Mouse (Mus musculus) limb, embryonic 13.5 days (tissue): Measurements from ENCODE around the gene Chdh. TPM values are rescaled to one million over a fixed set of nuclear protein-coding genes. Genes with fewer than 3 reads are reported as not detected.

Source experiments
- ATAC-seq: fragments of 200-750 bp; cut with Nextera tagmentation; 2 replicates; pipeline ENCODE4 v1.8.0; 2017; ENCODE audit warnings: low read depth, moderate number of reproducible peaks, moderate TSS enrichment; ENCODE audit not compliant: low FRiP score
- H3K27ac ChIP-seq: fragments of 300-500 bp; sonication (generic); 2 replicates; pipeline ENCODE4 v1.5.1; 2015; ENCODE audit warnings: inconsistent platforms, mild to moderate bottlenecking, moderate library complexity
- H3K27me3 ChIP-seq: fragments of 300-500 bp; sonication (generic); 2 replicates; pipeline ENCODE4 v1.6.1; 2015; ENCODE audit warnings: mild to moderate bottlenecking, inconsistent platforms
- H3K36me3 ChIP-seq: fragments of 300-500 bp; sonication (generic); 2 replicates; pipeline ENCODE4 v1.6.1; 2015; ENCODE audit warnings: inconsistent platforms, mild to moderate bottlenecking, moderate library complexity
- H3K4me1 ChIP-seq: fragments of 300-500 bp; sonication (generic); 2 replicates; pipeline ENCODE4 v1.6.1; 2015; ENCODE audit warnings: inconsistent platforms
- H3K4me2 ChIP-seq: fragments of 300-500 bp; sonication (generic); replicated peaks from 2 replicates; pipeline ENCODE4 v1.6.1; 2015; ENCODE audit warnings: inconsistent platforms, mild to moderate bottlenecking, moderate library complexity
- H3K4me3 ChIP-seq: fragments of 300-500 bp; sonication (generic); 2 replicates; pipeline ENCODE4 v1.5.1; 2015; ENCODE audit warnings: moderate library complexity, mild to moderate bottlenecking, inconsistent platforms
- H3K9ac ChIP-seq: fragments of 300-500 bp; sonication (generic); 2 replicates; pipeline ENCODE4 v1.6.1; 2015; ENCODE audit warnings: mild to moderate bottlenecking, inconsistent platforms
- H3K9me3 ChIP-seq: fragments of 300-500 bp; sonication (generic); 2 replicates; pipeline ENCODE4 v1.6.1; 2016; ENCODE audit warnings: inconsistent platforms
- WGBS: fragments of 180-500 bp; shearing (Covaris S2); methylation state at CpG from one replicate; pipeline ENCODE4 v1.1.7; 2015; 5-methylcytosine and 5-hydroxymethylcytosine counted together
- polyA plus RNA-seq: library from polyadenylated mRNA; unstranded; fragments of >200 nt; fragmentation: Nextera tagmentation; extraction: Ambion mirVana; gene quantifications from 2 replicates; pipeline ENCODE4 v1.2.1, GENCODE M21; 2015

Chdh gene
- polyA plus RNA-seq: 0.24 TPM in 2 replicates

DNA sequence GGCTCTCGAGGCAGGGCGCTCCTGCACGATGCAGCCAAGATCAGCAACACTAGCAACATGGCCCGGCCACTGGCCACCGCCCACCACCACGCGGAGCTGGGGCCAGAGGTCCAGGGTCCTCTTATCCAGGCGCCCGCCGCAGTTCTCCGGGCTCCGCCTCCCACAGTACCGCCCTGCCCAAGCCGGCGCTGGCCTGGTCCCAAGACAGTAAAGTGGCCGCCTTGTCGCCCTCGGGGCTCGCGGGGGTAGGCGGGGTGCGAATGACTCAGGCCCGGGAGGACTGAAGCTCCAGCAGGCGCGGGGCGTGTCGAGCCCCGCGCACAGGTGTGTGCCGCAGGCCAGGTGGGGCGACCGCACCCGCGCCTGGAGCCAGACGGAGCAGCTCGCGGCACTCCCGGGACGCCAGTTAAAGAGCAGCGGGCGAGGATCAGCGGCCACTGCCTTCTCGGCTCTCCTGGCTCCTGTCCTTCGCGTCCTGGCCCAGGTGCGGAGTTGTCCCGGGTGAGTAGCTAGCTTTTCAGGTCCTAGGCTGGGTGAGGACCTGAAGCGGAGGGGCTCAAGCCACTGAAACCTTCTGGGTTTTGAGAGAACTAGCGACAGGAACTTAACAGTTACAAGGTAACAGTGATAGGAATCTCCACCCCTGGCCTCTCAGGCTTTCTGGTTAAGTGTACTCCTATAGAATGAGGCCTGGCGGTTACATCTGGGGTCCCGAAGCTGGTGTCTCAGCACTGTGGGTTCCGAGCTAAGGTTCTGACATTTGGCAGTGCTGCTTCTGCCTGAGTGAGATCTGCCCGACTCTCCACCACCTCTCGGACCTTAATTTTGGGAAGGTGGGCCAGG, at the start of gene Chdh, which contains the start of gene Il17rb:
Gene Chdh (plus strand): TSS at position 291 of the 843 bp plus-strand sequence.
Gene Il17rb (minus strand): TSS at position 164 of the 843 bp plus-strand sequence.
- H3K27me3 ChIP-seq: peaks cover 37% of the 10 kb centered on the region
- peak within 1 kb of the TSS; percentile 90 for H3K4me2 ChIP-seq
- H3K4me3 ChIP-seq: peak within 1 kb of the TSS; percentile 48
- no peaks in the 10 kb centered on the region for H3K36me3 ChIP-seq
- peak; percentile 60 for ATAC-seq
- H3K9ac ChIP-seq: peak within 1 kb of the TSS; percentile 62
- H3K9me3 ChIP-seq: no peaks in the 10 kb centered on the region
- peaks cover 30% of the 10 kb centered on the region for H3K4me1 ChIP-seq
- H3K27ac ChIP-seq: no peak within 1 kb of the TSS
- WGBS: 9% methylated on average over 54 of the region's 54 CpGs

DNA sequence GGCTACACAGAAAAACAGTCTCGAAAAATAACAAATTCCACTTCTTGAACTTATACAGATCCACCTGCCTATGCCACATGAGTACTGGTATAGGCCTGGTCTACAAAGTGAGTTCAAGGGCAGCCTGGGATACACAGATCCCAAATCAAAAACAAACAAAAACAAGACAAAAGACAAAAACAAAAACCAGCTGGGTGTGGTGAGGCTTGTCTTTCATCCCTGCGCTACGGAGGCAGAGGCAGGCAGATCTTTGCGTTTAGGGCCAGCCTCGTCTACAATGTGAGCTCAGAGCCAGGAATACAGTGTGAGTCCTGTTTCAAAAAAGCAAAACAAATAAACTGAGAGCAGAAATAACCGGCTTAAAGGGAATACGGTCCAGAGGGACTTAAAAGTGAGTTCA, 41.2 kb upstream of the Chdh start:
- Histone ChIP-seq H3K9ac (peak overlapping the region; percentile 64), H3K4me1 (peaks cover 16% of the 10 kb centered on the region), H3K27ac (peak overlapping the region; percentile 69; the same call in 1 of the 2 replicates), H3K36me3 (peaks cover 23% of the 10 kb centered on the region), H3K27me3 (no peaks in the 10 kb centered on the region), H3K9me3 (no peaks in the 10 kb centered on the region), H3K4me3 (peak overlapping the region; percentile 90), H3K4me2 (peak overlapping the region; percentile 65)
- WGBS: 56% methylated on average over 7 of the region's 7 CpGs
- ATAC-seq: no peak

GRCm38 (mm10) chr14:29968075-29968821, 40.6 kb upstream of the Chdh start, which contains the start of gene Selenok:
Gene Selenok, plus strand, starts transcription at chr14:29968308.
- Histone ChIP-seq H3K4me2 (peak within 1 kb of the TSS; percentile 73), H3K4me1 (peaks cover 16% of the 10 kb centered on the region), H3K27me3 (no peaks in the 10 kb centered on the region), H3K36me3 (peaks cover 30% of the 10 kb centered on the region), H3K27ac (peak within 1 kb of the TSS; percentile 69; the same call in 1 of the 2 replicates), H3K9ac (peak within 1 kb of the TSS; percentile 87), H3K4me3 (peak within 1 kb of the TSS; percentile 90), H3K9me3 (no peaks in the 10 kb centered on the region)
- WGBS: under 1% methylated on average over 46 of the region's 49 CpGs
- ATAC-seq: peak; percentile 100

DNA sequence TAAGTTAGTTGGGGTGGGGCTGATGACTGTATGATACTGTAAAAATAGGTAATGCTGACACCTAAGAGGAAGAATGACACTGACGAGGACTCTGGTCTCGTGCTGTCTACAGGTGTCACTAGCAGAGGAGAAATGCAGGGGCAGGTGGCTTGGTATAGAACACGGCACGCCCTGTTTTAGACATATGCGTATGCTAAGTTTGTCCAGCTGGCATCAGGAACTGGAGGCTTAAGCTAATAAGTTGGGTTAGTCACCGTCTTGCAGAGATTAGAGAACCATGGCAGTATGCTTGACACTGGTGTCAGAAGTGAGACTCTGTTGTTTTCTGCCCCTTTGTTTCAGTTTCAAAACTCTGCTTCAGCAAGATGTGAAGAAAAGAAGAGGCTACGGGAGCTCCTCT, 37.4 kb upstream of the Chdh start:
- ATAC-seq: no peak
- Histone ChIP-seq H3K4me3 (no peak overlapping the region), H3K4me1 (peaks cover 16% of the 10 kb centered on the region), H3K36me3 (peaks cover 56% of the 10 kb centered on the region), H3K27me3 (no peaks in the 10 kb centered on the region), H3K27ac (no peak overlapping the region), H3K9me3 (no peaks in the 10 kb centered on the region), H3K4me2 (no peak overlapping the region), H3K9ac (no peak overlapping the region)
- 97% methylated on average over 7 of the region's 7 CpGs for WGBS

- H3K4me3 ChIP-seq: no peak overlapping the region
- ATAC-seq: no peak
- H3K9me3 ChIP-seq: no peaks in the 10 kb centered on the region
- peaks cover 16% of the 10 kb centered on the region for H3K4me1 ChIP-seq
- H3K9ac ChIP-seq: no peak overlapping the region
- no peak overlapping the region for H3K4me2 ChIP-seq
- H3K27me3 ChIP-seq: no peaks in the 10 kb centered on the region
- 91% methylated on average over 5 of the region's 5 CpGs for WGBS
- no peak overlapping the region for H3K27ac ChIP-seq
- peaks cover 61% of the 10 kb centered on the region for H3K36me3 ChIP-seq
Observed at GRCm38 (mm10) chr14:29971993-29972392, 36.8 kb upstream of the Chdh start.

DNA sequence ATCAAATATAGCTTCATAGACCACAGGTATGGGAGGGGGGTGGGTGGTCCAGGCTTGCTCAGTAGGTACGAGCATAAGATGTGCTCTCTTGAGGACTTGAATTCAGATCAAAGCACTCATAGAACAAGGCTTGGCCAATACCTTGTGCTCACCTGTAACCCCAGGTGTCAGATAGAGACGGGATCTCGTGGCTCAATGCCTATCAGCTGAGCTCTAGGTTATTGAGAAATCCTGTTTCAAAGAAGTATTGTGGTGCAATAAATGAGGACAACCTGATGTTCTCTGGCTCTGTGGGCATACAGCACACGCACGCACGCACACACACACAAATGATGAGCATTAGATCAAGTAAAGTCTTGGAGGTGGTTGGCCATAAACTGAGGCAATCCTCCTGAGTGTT, 31.9 kb upstream of the Chdh start:
- H3K9me3 ChIP-seq: 0 out of 2 replicates have a peak, but pooled peaks cover 9% of the 10 kb centered on the region
- ATAC-seq: no peak

DNA sequence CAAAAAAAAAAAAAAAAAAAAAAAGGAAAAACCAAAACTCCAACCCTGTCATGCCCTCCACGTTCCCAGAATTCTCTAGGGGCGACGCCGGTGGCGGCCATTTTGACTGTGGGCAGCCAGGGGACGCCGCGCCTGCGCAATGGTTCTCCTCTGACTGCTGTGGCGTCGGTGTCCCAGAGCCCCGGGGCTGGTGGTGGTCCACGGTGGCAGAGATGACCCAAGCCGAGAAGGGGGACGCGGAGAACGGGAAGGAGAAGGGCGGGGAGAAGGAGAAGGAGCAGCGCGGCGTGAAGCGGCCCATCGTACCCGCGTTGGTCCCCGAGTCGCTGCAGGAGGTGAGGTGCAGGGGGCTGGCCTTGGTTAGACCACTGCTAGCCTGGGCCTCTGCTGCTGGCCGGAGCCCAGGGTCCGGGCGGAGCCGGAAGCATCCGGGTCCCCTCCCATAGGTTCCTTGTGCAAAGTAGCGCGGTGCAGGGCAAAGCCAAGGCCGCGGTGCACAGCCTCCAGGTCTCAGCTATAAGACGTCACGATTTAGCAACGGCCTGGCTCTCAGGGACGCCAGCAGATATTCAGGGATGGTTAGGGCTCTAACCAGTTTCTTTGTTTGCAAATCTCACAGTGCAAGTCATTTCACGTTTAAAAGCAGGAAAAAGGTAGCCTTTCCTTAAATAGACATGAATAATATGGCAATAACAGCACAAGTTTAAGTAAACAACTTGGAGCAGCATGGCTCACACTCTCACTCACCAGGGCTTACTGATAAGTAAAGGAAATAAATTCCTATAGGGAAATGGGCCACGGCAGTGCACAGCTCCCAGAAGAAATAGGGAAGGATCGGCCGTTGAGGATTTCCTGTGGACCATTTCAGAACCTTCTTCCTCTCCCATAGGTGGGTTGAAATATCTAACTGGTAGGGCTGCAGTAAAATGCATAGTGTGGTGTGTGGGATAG, 30.3 kb upstream of the Chdh start, which contains the start of gene Actr8:
Gene Actr8 (plus strand): TSS at position 84 of the 951 bp plus-strand sequence.
- WGBS: 2% methylated on average over 44 of the region's 44 CpGs
- H3K36me3 ChIP-seq: peaks cover 64% of the 10 kb centered on the region
- ATAC-seq: peak; percentile 98
- H3K4me3 ChIP-seq: peak within 1 kb of the TSS; percentile 72
- H3K9ac ChIP-seq: peak within 1 kb of the TSS; percentile 89
- peak within 1 kb of the TSS; percentile 89 for H3K4me2 ChIP-seq
- H3K27ac ChIP-seq: peak within 1 kb of the TSS; percentile 86
- H3K9me3 ChIP-seq: 0 out of 2 replicates have a peak, but pooled peaks cover 9% of the 10 kb centered on the region
- no peaks in the 10 kb centered on the region for H3K27me3 ChIP-seq
- H3K4me1 ChIP-seq: peaks cover 11% of the 10 kb centered on the region

More for the DNA sequence above, 31.9 kb upstream of the Chdh start:
- 92% methylated on average over 6 of the region's 6 CpGs for WGBS
- peaks cover 64% of the 10 kb centered on the region for H3K36me3 ChIP-seq
- peaks cover 11% of the 10 kb centered on the region for H3K4me1 ChIP-seq
- H3K27me3 ChIP-seq: no peaks in the 10 kb centered on the region
- no peak overlapping the region for H3K27ac ChIP-seq
- no peak overlapping the region for H3K9ac ChIP-seq
- no peak overlapping the region for H3K4me2 ChIP-seq
- no peak overlapping the region for H3K4me3 ChIP-seq

DNA sequence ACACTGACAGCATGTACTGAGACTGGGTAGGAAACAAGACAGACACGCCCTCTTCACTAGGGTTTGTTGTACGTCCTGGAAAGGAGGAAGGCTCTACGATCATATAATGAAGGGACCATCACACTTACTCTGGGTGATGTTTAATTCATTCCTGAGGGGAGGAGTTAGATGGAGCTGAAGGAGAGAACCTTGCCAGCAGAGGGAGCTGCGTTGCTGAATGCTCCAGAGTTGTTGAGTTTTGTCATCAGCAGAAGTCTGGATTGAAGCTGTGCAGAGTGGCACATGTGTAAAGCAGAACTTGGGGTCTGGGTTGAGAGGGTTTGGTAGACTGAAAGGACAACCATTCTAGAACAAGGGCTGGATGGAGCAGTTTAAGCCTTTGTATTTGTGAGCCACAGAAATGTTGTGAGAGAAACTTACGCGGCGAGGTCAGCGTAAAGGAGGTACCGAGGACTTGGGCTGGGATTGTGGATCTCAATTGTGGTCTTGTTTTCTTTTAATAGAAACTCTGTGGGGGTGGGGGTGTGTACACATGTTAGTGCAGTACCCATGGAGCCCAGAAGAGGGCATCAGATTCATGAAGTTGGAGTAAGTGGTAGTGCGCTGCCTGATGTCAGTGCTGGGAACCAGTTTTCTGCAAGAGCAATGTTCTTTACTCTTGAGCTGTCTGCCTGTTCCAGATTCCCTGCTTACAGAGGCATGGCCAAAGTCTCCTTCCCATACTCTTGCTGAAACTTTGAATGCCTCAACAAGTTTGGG, 28.2 kb upstream of the Chdh start:
- ATAC-seq: no peak
- peaks cover 68% of the 10 kb centered on the region for H3K36me3 ChIP-seq
- WGBS: 98% methylated on average over 10 of the region's 10 CpGs

GRCm38 (mm10) chr14:29986096-29986495, 22.7 kb upstream of the Chdh start:
- Histone ChIP-seq H3K4me1 (no peaks in the 10 kb centered on the region), H3K4me3 (no peak overlapping the region), H3K36me3 (peaks cover 100% of the 10 kb centered on the region), H3K27ac (no peak overlapping the region), H3K27me3 (no peaks in the 10 kb centered on the region), H3K9ac (no peak overlapping the region), H3K9me3 (no peaks in the 10 kb centered on the region), H3K4me2 (no peak overlapping the region)
- WGBS: 91% methylated on average over 4 of the region's 4 CpGs
- no peak for ATAC-seq

More for the DNA sequence above, 28.2 kb upstream of the Chdh start:
- Histone ChIP-seq H3K4me1 (peaks cover 11% of the 10 kb centered on the region), H3K27ac (no peak overlapping the region), H3K27me3 (no peaks in the 10 kb centered on the region), H3K9ac (no peak overlapping the region), H3K4me3 (no peak overlapping the region), H3K9me3 (0 out of 2 replicates have a peak, but pooled peaks cover 9% of the 10 kb centered on the region), H3K4me2 (no peak overlapping the region)

DNA sequence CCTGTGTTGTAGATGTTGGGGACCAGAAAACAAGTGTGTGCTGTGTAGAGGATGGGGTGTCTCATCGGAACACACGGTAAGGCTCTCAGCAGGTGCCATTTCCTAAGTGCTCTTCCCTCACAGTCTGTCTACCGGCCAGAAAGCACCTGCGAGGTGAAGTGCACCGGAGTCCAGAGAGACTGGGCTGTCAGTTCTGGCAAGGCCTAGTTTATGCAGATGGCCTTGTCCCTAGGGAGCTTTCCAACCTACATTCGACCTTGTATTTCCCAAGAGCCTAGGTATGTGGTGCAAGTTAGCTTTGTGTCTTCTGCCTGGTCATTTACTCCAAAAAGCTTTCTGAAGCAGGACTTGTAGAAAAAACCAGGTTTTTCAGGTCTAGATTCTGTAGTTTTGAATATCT, 21.5 kb upstream of the Chdh start:
- H3K9me3 ChIP-seq: no peaks in the 10 kb centered on the region

More for the DNA sequence above, 21.5 kb upstream of the Chdh start:
- WGBS: 94% methylated on average over 6 of the region's 6 CpGs
- Histone ChIP-seq H3K4me2 (no peak overlapping the region), H3K27ac (no peak overlapping the region), H3K4me3 (no peak overlapping the region), H3K4me1 (no peaks in the 10 kb centered on the region), H3K36me3 (peaks cover 100% of the 10 kb centered on the region), H3K27me3 (no peaks in the 10 kb centered on the region), H3K9ac (no peak overlapping the region)
- ATAC-seq: no peak
